Mouse (Mus musculus): Measurements from ENCODE around the gene Tescl. TPM values are rescaled to one million over a fixed set of nuclear protein-coding genes. Genes with fewer than 3 reads are reported as not detected.

Tescl gene
- polyA plus RNA-seq, 1 experiment from 2014 or later = not detected

GRCm38 (mm10) chr7:24287670-24288069, 46.1 kb downstream of the Tescl start:
- Histone ChIP-seq H3K36me3 (ENCODE audit: control insufficient read depth, insufficient read depth, low read length) (peaks cover 23% of the 10 kb centered on the region), H3K4me1 (ENCODE audit: control insufficient read depth, insufficient read depth, low read length) (no peaks in the 10 kb centered on the region), H3K4me2 (ENCODE audit: low read depth) (no peak overlapping the region), H3K4me3 (ENCODE audit: low read depth, low read length) (no peak overlapping the region), H3K27me3 (ENCODE audit: control insufficient read depth, insufficient read depth, low read length) (no peaks in the 10 kb centered on the region), H3K9ac (ENCODE audit: low read length) (no peak overlapping the region), H3K9me3 (ENCODE audit: control insufficient read depth, low read length) (no peaks in the 10 kb centered on the region), H3K27ac (ENCODE audit: low read depth, low read length) (no peak overlapping the region)
- DNase-seq (ENCODE audit: low spot score) = no peak
- ATAC-seq (ENCODE audit: insufficient read depth, low FRiP score, low TSS enrichment) = no peak
- 83% methylated on average over 5 of the region's 5 CpGs for WGBS

- no peak overlapping the region for H3K4me3 ChIP-seq (ENCODE audit: low read depth, low read length)
- 81% methylated on average over 4 of the region's 4 CpGs for WGBS
- H3K9ac ChIP-seq (ENCODE audit: low read length) = no peak overlapping the region
- no peak overlapping the region for H3K4me2 ChIP-seq (ENCODE audit: low read depth)
- no peaks in the 10 kb centered on the region for H3K27me3 ChIP-seq (ENCODE audit: control insufficient read depth, insufficient read depth, low read length)
- DNase-seq (ENCODE audit: low spot score) (no peak), ATAC-seq (ENCODE audit: insufficient read depth, low FRiP score, low TSS enrichment) (no peak)
- H3K27ac ChIP-seq (ENCODE audit: low read depth, low read length) = no peak overlapping the region
- no peaks in the 10 kb centered on the region for H3K4me1 ChIP-seq (ENCODE audit: control insufficient read depth, insufficient read depth, low read length)
- H3K9me3 ChIP-seq (ENCODE audit: control insufficient read depth, low read length) = no peaks in the 10 kb centered on the region
- peaks cover 16% of the 10 kb centered on the region for H3K36me3 ChIP-seq (ENCODE audit: control insufficient read depth, insufficient read depth, low read length)
These were observed 46.8 kb downstream of the Tescl start for GRCm38 (mm10) chr7:24286916-24287315.

GRCm38 (mm10) chr7:24286090-24286489, 47.6 kb downstream of the Tescl start:
- no peaks in the 10 kb centered on the region for H3K27me3 ChIP-seq (ENCODE audit: control insufficient read depth, insufficient read depth, low read length)
- no peak for ATAC-seq (ENCODE audit: insufficient read depth, low FRiP score, low TSS enrichment)
- WGBS = 54% methylated on average over 4 of the region's 4 CpGs
- H3K4me1 ChIP-seq (ENCODE audit: control insufficient read depth, insufficient read depth, low read length) = no peaks in the 10 kb centered on the region
- H3K27ac ChIP-seq (ENCODE audit: low read depth, low read length) = no peak overlapping the region
- no peak overlapping the region for H3K4me2 ChIP-seq (ENCODE audit: low read depth)
- DNase-seq (ENCODE audit: low spot score) = no peak
- no peak overlapping the region for H3K4me3 ChIP-seq (ENCODE audit: low read depth, low read length)
- peaks cover 9% of the 10 kb centered on the region for H3K36me3 ChIP-seq (ENCODE audit: control insufficient read depth, insufficient read depth, low read length)
- H3K9ac ChIP-seq (ENCODE audit: low read length) = no peak overlapping the region
- no peaks in the 10 kb centered on the region for H3K9me3 ChIP-seq (ENCODE audit: control insufficient read depth, low read length)

Small RNAs within 50 kb of the gene (microRNA-seq; reads per million reads assigned to microRNA genes)
- not detected for gene Gm27592

Other genes starting within 250 kb of the Tescl start
- gene Zfp112, start 221.6 kb downstream of the Tescl start, polyA plus RNA-seq (2014; fragmentation: Nextera tagmentation; extraction: Ambion mirVana) = 3.6 and 4.4 TPM in 2 replicates
- gene Zfp235, start 199.8 kb downstream of the Tescl start, polyA plus RNA-seq (2014; fragmentation: Nextera tagmentation; extraction: Ambion mirVana) = 16.9 and 20.8 TPM in 2 replicates
- 3.8 and 4.3 TPM in 2 replicates for gene Zfp114, start 158.9 kb downstream of the Tescl start, polyA plus RNA-seq (2014; fragmentation: Nextera tagmentation; extraction: Ambion mirVana)
- gene Zfp111, start 122.5 kb downstream of the Tescl start, polyA plus RNA-seq (2014; fragmentation: Nextera tagmentation; extraction: Ambion mirVana) = 11.1 and 12.4 TPM in 2 replicates
- 4.8 and 5.5 TPM in 2 replicates for gene Zfp109, start 96.4 kb downstream of the Tescl start, polyA plus RNA-seq (2014; fragmentation: Nextera tagmentation; extraction: Ambion mirVana)
- 3.4 and 3.7 TPM in 2 replicates for gene Zfp108, start 79.1 kb downstream of the Tescl start, polyA plus RNA-seq (2014; fragmentation: Nextera tagmentation; extraction: Ambion mirVana)
- 8.1 and 9.2 TPM in 2 replicates for gene Zfp93, start 63.5 kb downstream of the Tescl start, polyA plus RNA-seq (2014; fragmentation: Nextera tagmentation; extraction: Ambion mirVana)
- gene Zfp61, start 32.7 kb downstream of the Tescl start, polyA plus RNA-seq (2014; fragmentation: Nextera tagmentation; extraction: Ambion mirVana) = 34.4 and 40.9 TPM in 2 replicates
- gene Zfp94, start 17.3 kb downstream of the Tescl start, polyA plus RNA-seq (2014; fragmentation: Nextera tagmentation; extraction: Ambion mirVana) = 12.2 and 16.5 TPM in 2 replicates
- gene Lypd5, start 15.3 kb upstream of the Tescl start, polyA plus RNA-seq (2014; fragmentation: Nextera tagmentation; extraction: Ambion mirVana) = not detected in 2 replicates
- gene Kcnn4, start 36.3 kb upstream of the Tescl start, polyA plus RNA-seq (2014; fragmentation: Nextera tagmentation; extraction: Ambion mirVana) = 2.4 and 3.8 TPM in 2 replicates
- 21.8 and 27.3 TPM in 2 replicates for gene Smg9, start 65.7 kb upstream of the Tescl start, polyA plus RNA-seq (2014; fragmentation: Nextera tagmentation; extraction: Ambion mirVana)
- not detected in 2 replicates for gene Irgc1, start 118.4 kb upstream of the Tescl start, polyA plus RNA-seq (2014; fragmentation: Nextera tagmentation; extraction: Ambion mirVana)
- gene Plaur, start 128.5 kb upstream of the Tescl start, polyA plus RNA-seq (2014; fragmentation: Nextera tagmentation; extraction: Ambion mirVana) = 1.5 and 2.2 TPM in 2 replicates
- 6.9 and 8.1 TPM in 2 replicates for gene Cadm4, start 148.1 kb upstream of the Tescl start, polyA plus RNA-seq (2014; fragmentation: Nextera tagmentation; extraction: Ambion mirVana)
- 69.2 and 79.1 TPM in 2 replicates for gene Zfp428, start 173.1 kb upstream of the Tescl start, polyA plus RNA-seq (2014; fragmentation: Nextera tagmentation; extraction: Ambion mirVana)
- 0.50 and 0.70 TPM in 2 replicates for gene AC161166.1, start 178.5 kb upstream of the Tescl start, polyA plus RNA-seq (2014; fragmentation: Nextera tagmentation; extraction: Ambion mirVana)
- gene Irgq, start 196.8 kb upstream of the Tescl start, polyA plus RNA-seq (2014; fragmentation: Nextera tagmentation; extraction: Ambion mirVana) = 16.4 and 19.1 TPM in 2 replicates
- not detected in 2 replicates for gene Pinlyp, start 212.2 kb upstream of the Tescl start, polyA plus RNA-seq (2014; fragmentation: Nextera tagmentation; extraction: Ambion mirVana)
- 100 and 120 TPM in 2 replicates for gene Xrcc1, start 212.4 kb upstream of the Tescl start, polyA plus RNA-seq (2014; fragmentation: Nextera tagmentation; extraction: Ambion mirVana)